9 mouse cellular contexts compared by ENCODE assay signal in the genomic region with DNA sequence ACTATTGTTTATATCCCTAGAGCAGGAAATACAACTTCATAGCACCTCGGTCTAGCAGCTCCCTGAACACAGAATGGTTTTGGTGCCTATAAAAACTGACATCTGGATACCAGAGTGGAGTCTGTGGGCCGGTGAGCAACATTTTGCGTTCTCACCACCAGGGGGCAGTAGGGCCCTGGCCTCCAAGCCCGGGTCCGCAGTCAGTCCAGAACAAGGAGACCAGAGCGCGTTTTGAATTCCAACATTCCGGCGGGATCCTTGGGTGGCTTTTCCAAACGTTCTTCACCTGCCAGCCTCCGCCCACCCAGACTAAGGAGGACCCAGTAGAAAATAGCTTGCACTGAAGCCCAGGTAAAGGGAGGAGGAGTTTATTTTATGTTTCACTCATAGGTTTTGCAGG. TPM values are rescaled to one million over a fixed set of nuclear protein-coding genes. Genes with fewer than 3 reads are reported as not detected.
DNase-seq lines count a peak whose midpoint lies in the region; ATAC-seq and TF ChIP-seq lines count a peak whose summit lies in the region.
"Had no signal": no experiment of that assay in that cellular context is flagged by ENCODE, and none has a peak within 500 bp of the region (broad histone marks: within the 10 kb centered on the region; RNA-seq: fewer than 3 reads in every experiment).

No protein-coding gene starts in this region.

- no peaks in the 10 kb centered on the region for H3K9me3 ChIP-seq in heart, embryonic 16.5 days (replicated peaks; ENCODE audit: control insufficient read depth, low read length)
- no peaks in the 10 kb centered on the region for H3K9me3 ChIP-seq in lung, embryonic 16.5 days (ENCODE audit: control insufficient read depth, low read length)
- H3K9me3 ChIP-seq: embryonic facial prominence, embryonic 13.5 days had no signal

- H3K9ac ChIP-seq in heart, embryonic 16.5 days (ENCODE audit: low read length) = no peak overlapping the region
- H3K9ac ChIP-seq in lung, embryonic 16.5 days (ENCODE audit: low read length) = no peak overlapping the region

- WGBS in heart, embryonic 16.5 days = under 1% methylated on average over 11 of the region's 11 CpGs
- WGBS in lung, embryonic 16.5 days = under 1% methylated on average over 11 of the region's 11 CpGs

- H3K4me3 ChIP-seq in bone marrow macrophage, adult 2 months (ENCODE audit: insufficient read depth, low read length) = no peak overlapping the region
- H3K4me3 ChIP-seq in heart, embryonic 16.5 days (ENCODE audit: low read length) = no peak overlapping the region
- no peak overlapping the region for H3K4me3 ChIP-seq in lung, embryonic 16.5 days (ENCODE audit: low read length)

- peaks cover 16% of the 10 kb centered on the region for H3K4me1 ChIP-seq in bone marrow macrophage, adult 2 months (ENCODE audit: control insufficient read depth, insufficient read depth, low read length)
- H3K4me1 ChIP-seq in heart, embryonic 16.5 days (ENCODE audit: control insufficient read depth, insufficient read depth, low read length) = peaks cover 24% of the 10 kb centered on the region
- H3K4me1 ChIP-seq in lung, embryonic 16.5 days (replicated peaks; ENCODE audit: control insufficient read depth, insufficient read depth, low read length) = peaks cover 28% of the 10 kb centered on the region

- H3K27ac ChIP-seq in bone marrow macrophage, adult 2 months (ENCODE audit: insufficient read depth, low read depth, low read length) = no peak overlapping the region
- no peak overlapping the region for H3K27ac ChIP-seq in heart, embryonic 16.5 days (ENCODE audit: low read length)
- H3K27ac ChIP-seq in lung, embryonic 16.5 days (ENCODE audit: low read length) = no peak overlapping the region
- H3K27ac ChIP-seq: embryonic facial prominence, embryonic 13.5 days had no signal

- H3K36me3 ChIP-seq in heart, embryonic 16.5 days (ENCODE audit: control insufficient read depth, insufficient read depth) = no peaks in the 10 kb centered on the region
- no peaks in the 10 kb centered on the region for H3K36me3 ChIP-seq in lung, embryonic 16.5 days (ENCODE audit: control insufficient read depth, insufficient read depth, low read length)
- H3K36me3 ChIP-seq: embryonic facial prominence, embryonic 13.5 days had no signal

- no peak for TF ChIP-seq POLR2A in bone marrow macrophage, adult 2 months (IDR thresholded peaks at IDR 0.05; ENCODE audit: borderline replicate concordance, low read depth, low read length)

- peak; percentile 85 for TF ChIP-seq CTCF in bone marrow macrophage, adult 2 months (IDR thresholded peaks at IDR 0.05; ENCODE audit: low read depth, low read length)

- peak overlapping the region; percentile 33 for H3K4me2 ChIP-seq in heart, embryonic 16.5 days (ENCODE audit: low read depth, low read length)
- peak overlapping the region; percentile 99; the same call in 1 of the 2 replicates for H3K4me2 ChIP-seq in lung, embryonic 16.5 days (ENCODE audit: low read depth, low read length)

- peak; percentile 79 for DNase-seq in CD4-positive helper T cell, adult 2 months (ENCODE audit: low read depth, low spot score)
- peak; percentile 86 for DNase-seq in layer of hippocampus, adult 11-12 months (ENCODE audit: low spot score)
- peak; percentile 89 for DNase-seq in ovary, postnatal 14 days (ENCODE audit: low spot score)
- peak; percentile 84 for DNase-seq in thymus, postnatal 14 days

- H3K27me3 ChIP-seq in heart, embryonic 16.5 days (ENCODE audit: control insufficient read depth, insufficient read depth, low read length) = peaks cover 34% of the 10 kb centered on the region
- H3K27me3 ChIP-seq in lung, embryonic 16.5 days (ENCODE audit: control insufficient read depth, insufficient read depth, low read depth, low read length) = peaks cover 37% of the 10 kb centered on the region

- peak; percentile 77 for ATAC-seq in erythroid progenitor cell, adult 5-6 weeks (replicated peaks; ENCODE audit: low FRiP score, poor library complexity, severe bottlenecking)
- ATAC-seq in heart, embryonic 16.5 days (replicated peaks; ENCODE audit: extremely low read depth, insufficient read depth, low FRiP score) = peak; percentile 33; the same call in 1 of the 2 replicates
- peak; percentile 29 for ATAC-seq in lung, embryonic 16.5 days (ENCODE audit: low read depth)

RNA-seq across cellular contexts. Expression of a gene that starts 2.1 kb away (rescaled TPM):
- polyA plus RNA-seq in bone marrow macrophage, adult 2 months (2012; ENCODE audit: insufficient read depth, insufficient read length, missing spikeins) = 2.4 and 2.8 TPM in 2 replicates
- not detected in 2 replicates for total RNA-seq in erythroid progenitor cell, adult 5-6 weeks (2015; ENCODE audit: low replicate concordance)
- not detected in 2 replicates for total RNA-seq in erythroid progenitor cell, adult 5-6 weeks (2017; ENCODE audit: low replicate concordance)
- 0.21 and 0.49 TPM in 2 replicates for polyA plus RNA-seq in heart, embryonic 16.5 days (2015; fragmentation: Nextera tagmentation; extraction: Ambion mirVana)
- polyA plus RNA-seq in lung, embryonic 16.5 days (2015; fragmentation: Nextera tagmentation; extraction: Ambion mirVana) = 3.5 and 4.4 TPM in 2 replicates
- polyA plus RNA-seq: embryonic facial prominence, embryonic 13.5 days had no signal

RNA-seq across cellular contexts. Expression of a gene that starts 8.6 kb away (rescaled TPM):
- polyA plus RNA-seq in bone marrow macrophage, adult 2 months (2012; ENCODE audit: insufficient read depth, insufficient read length, missing spikeins) = 0.56 TPM in 1 of 2 replicates, not detected in the other
- total RNA-seq in erythroid progenitor cell, adult 5-6 weeks (2015; ENCODE audit: low replicate concordance) = 1.8 and 10.5 TPM in 2 replicates
- total RNA-seq in erythroid progenitor cell, adult 5-6 weeks (2017; ENCODE audit: low replicate concordance) = 2.6 and 4.7 TPM in 2 replicates
- polyA plus RNA-seq in heart, embryonic 16.5 days (2015; fragmentation: Nextera tagmentation; extraction: Ambion mirVana) = 0.89 and 1.1 TPM in 2 replicates
- 0.55 and 1.1 TPM in 2 replicates for polyA plus RNA-seq in lung, embryonic 16.5 days (2015; fragmentation: Nextera tagmentation; extraction: Ambion mirVana)

RNA-seq across cellular contexts. Expression of a gene that starts 11.4 kb away (rescaled TPM):
- not detected in 2 replicates for polyA plus RNA-seq in bone marrow macrophage, adult 2 months (2012; ENCODE audit: insufficient read depth, insufficient read length, missing spikeins)
- total RNA-seq in erythroid progenitor cell, adult 5-6 weeks (2015; ENCODE audit: low replicate concordance) = not detected in 2 replicates
- not detected in 2 replicates for total RNA-seq in erythroid progenitor cell, adult 5-6 weeks (2017; ENCODE audit: low replicate concordance)
- polyA plus RNA-seq in heart, embryonic 16.5 days (2015; fragmentation: Nextera tagmentation; extraction: Ambion mirVana) = 1.5 and 2.7 TPM in 2 replicates
- polyA plus RNA-seq in lung, embryonic 16.5 days (2015; fragmentation: Nextera tagmentation; extraction: Ambion mirVana) = 6.5 and 7.4 TPM in 2 replicates

RNA-seq across cellular contexts. Expression of a gene that starts 12.4 kb away (rescaled TPM):
- polyA plus RNA-seq in bone marrow macrophage, adult 2 months (2012; ENCODE audit: insufficient read depth, insufficient read length, missing spikeins) = 70.3 and 82.9 TPM in 2 replicates
- total RNA-seq in erythroid progenitor cell, adult 5-6 weeks (2015; ENCODE audit: low replicate concordance) = 114 and 119 TPM in 2 replicates
- 51.6 and 80.9 TPM in 2 replicates for total RNA-seq in erythroid progenitor cell, adult 5-6 weeks (2017; ENCODE audit: low replicate concordance)
- 5.4 and 6.0 TPM in 2 replicates for polyA plus RNA-seq in heart, embryonic 16.5 days (2015; fragmentation: Nextera tagmentation; extraction: Ambion mirVana)
- 8.4 and 11.0 TPM in 2 replicates for polyA plus RNA-seq in lung, embryonic 16.5 days (2015; fragmentation: Nextera tagmentation; extraction: Ambion mirVana)

RNA-seq across cellular contexts. Expression of a gene that starts 32.5 kb away (rescaled TPM):
- 0.68 and 1.7 TPM in 2 replicates for polyA plus RNA-seq in bone marrow macrophage, adult 2 months (2012; ENCODE audit: insufficient read depth, insufficient read length, missing spikeins)
- total RNA-seq in erythroid progenitor cell, adult 5-6 weeks (2015; ENCODE audit: low replicate concordance) = 1.4 TPM in 1 of 2 replicates, not detected in the other
- total RNA-seq in erythroid progenitor cell, adult 5-6 weeks (2017; ENCODE audit: low replicate concordance) = 0.51 and 0.61 TPM in 2 replicates
- polyA plus RNA-seq in heart, embryonic 16.5 days (2015; fragmentation: Nextera tagmentation; extraction: Ambion mirVana) = 6.0 and 6.5 TPM in 2 replicates
- polyA plus RNA-seq in lung, embryonic 16.5 days (2015; fragmentation: Nextera tagmentation; extraction: Ambion mirVana) = 1.6 and 2.0 TPM in 2 replicates
